Mouse (Mus musculus): ENCODE data around the gene Dnph1. TPM values are rescaled to one million over a fixed set of nuclear protein-coding genes. Genes with fewer than 3 reads are reported as not detected.

Gene Dnph1
- polyA plus RNA-seq, 1 experiment: 7.0 TPM

Other genes with a start within 250 kb of the Dnph1 start
- gene Polr1c, start 248.7 kb upstream of the Dnph1 start, polyA plus RNA-seq (2012; rRNA removed): 60.7 and 75.2 TPM in 2 replicates
- gene Yipf3, start 248.6 kb upstream of the Dnph1 start, polyA plus RNA-seq (2012; rRNA removed): 93.6 and 98.7 TPM in 2 replicates
- 1.6 and 1.9 TPM in 2 replicates for gene Lrrc73, start 243.2 kb upstream of the Dnph1 start, polyA plus RNA-seq (2012; rRNA removed)
- gene Tjap1, start 213.7 kb upstream of the Dnph1 start, polyA plus RNA-seq (2012; rRNA removed): 37.6 and 41.0 TPM in 2 replicates
- gene Dlk2, start 199.3 kb upstream of the Dnph1 start, polyA plus RNA-seq (2012; rRNA removed): 19.8 and 27.6 TPM in 2 replicates
- 16.3 and 19.3 TPM in 2 replicates for gene Abcc10, start 168.4 kb upstream of the Dnph1 start, polyA plus RNA-seq (2012; rRNA removed)
- gene Zfp318, start 113.0 kb upstream of the Dnph1 start, polyA plus RNA-seq (2012; rRNA removed): 10.1 and 11.7 TPM in 2 replicates
- gene Crip3, start 67.8 kb upstream of the Dnph1 start, polyA plus RNA-seq (2012; rRNA removed): 0.76 and 1.6 TPM in 2 replicates
- not detected in 2 replicates for gene Slc22a7, start 58.3 kb upstream of the Dnph1 start, polyA plus RNA-seq (2012; rRNA removed)
- 0.06 and 0.07 TPM in 2 replicates for gene Ttbk1, start 9.0 kb upstream of the Dnph1 start, polyA plus RNA-seq (2012; rRNA removed)
- 22.9 and 29.3 TPM in 2 replicates for gene Cul9, start 49.7 kb downstream of the Dnph1 start, polyA plus RNA-seq (2012; rRNA removed)
- 122 and 145 TPM in 2 replicates for gene Srf, start 59.5 kb downstream of the Dnph1 start, polyA plus RNA-seq (2012; rRNA removed)
- 14.9 and 21.1 TPM in 2 replicates for gene Ptk7, start 132.8 kb downstream of the Dnph1 start, polyA plus RNA-seq (2012; rRNA removed)
- gene Klc4, start 149.3 kb downstream of the Dnph1 start, polyA plus RNA-seq (2012; rRNA removed): 16.5 and 21.6 TPM in 2 replicates
- 49.8 and 54.6 TPM in 2 replicates for gene Mrpl2, start 149.5 kb downstream of the Dnph1 start, polyA plus RNA-seq (2012; rRNA removed)
- gene Cul7, start 153.6 kb downstream of the Dnph1 start, polyA plus RNA-seq (2012; rRNA removed): 23.5 and 29.9 TPM in 2 replicates
- 37.1 and 44.6 TPM in 2 replicates for gene Rrp36, start 177.6 kb downstream of the Dnph1 start, polyA plus RNA-seq (2012; rRNA removed)
- gene Mea1, start 182.1 kb downstream of the Dnph1 start, polyA plus RNA-seq (2012; rRNA removed): 99.0 and 106 TPM in 2 replicates
- 56.6 and 59.4 TPM in 2 replicates for gene Klhdc3, start 184.2 kb downstream of the Dnph1 start, polyA plus RNA-seq (2012; rRNA removed)
- 42.6 and 46.2 TPM in 2 replicates for gene Ppp2r5d, start 208.4 kb downstream of the Dnph1 start, polyA plus RNA-seq (2012; rRNA removed)
- 30.1 and 34.3 TPM in 2 replicates for gene Pex6, start 214.8 kb downstream of the Dnph1 start, polyA plus RNA-seq (2012; rRNA removed)
- 0.78 and 1.2 TPM in 2 replicates for gene Gnmt, start 232.5 kb downstream of the Dnph1 start, polyA plus RNA-seq (2012; rRNA removed)